Comparison of ENCODE assay signal across 20 mouse cellular contexts in the genomic region with DNA sequence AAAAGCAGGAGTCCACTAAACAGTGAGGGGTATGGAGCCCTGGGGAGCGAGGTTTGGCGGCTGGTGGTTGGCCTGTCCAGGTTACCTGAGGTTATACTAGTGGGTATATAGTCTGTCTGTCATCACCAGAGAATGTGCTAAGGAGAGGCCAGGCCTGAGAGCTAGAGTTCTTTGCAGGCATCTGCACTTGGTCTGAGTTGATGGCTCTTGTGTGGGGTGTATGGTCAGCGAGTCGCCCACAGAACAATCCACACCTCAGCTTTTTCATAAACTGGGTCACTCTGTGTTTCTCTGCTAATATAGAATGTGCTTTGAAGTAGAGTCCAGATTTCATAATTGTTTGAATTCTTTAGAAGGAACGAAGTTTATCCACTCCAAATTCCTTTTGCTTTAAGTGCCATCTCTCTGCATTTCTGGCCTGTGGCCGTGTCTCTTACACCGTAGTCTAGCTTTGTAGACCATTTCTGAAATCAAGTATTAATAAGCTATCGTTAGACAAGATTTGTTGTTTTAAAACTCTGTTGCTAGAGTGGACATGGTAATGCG. TPM values are rescaled to one million over a fixed set of nuclear protein-coding genes. Genes with fewer than 3 reads are reported as not detected.
"Had no signal": no experiment of that assay in that cellular context is flagged by ENCODE, and none has a peak within 500 bp of the region (broad histone marks: within the 10 kb centered on the region; RNA-seq: fewer than 3 reads in every experiment).

No protein-coding gene starts in this region.

- H3K27ac ChIP-seq: limb, embryonic 12.5 days; liver, embryonic 14.5 days; macrophage; midbrain, embryonic 12.5 days; neural tube, embryonic 15.5 days had no signal

- DNase-seq: kidney, adult 8-10 months; kidney, postnatal 25 days; layer of hippocampus, adult 9-11 months; layer of hippocampus, postnatal 36 days; liver; thymus, adult 18-20 months; thymus, postnatal 14 days had no signal

- H3K4me1 ChIP-seq: midbrain, embryonic 12.5 days; neural tube, embryonic 15.5 days had no signal

- H3K4me2 ChIP-seq: limb, embryonic 12.5 days; midbrain, embryonic 12.5 days; neural tube, embryonic 15.5 days had no signal

- H3K9me3 ChIP-seq: limb, embryonic 12.5 days; megakaryocyte, embryonic 14.5 days; midbrain, embryonic 12.5 days; neural tube, embryonic 15.5 days had no signal

- ATAC-seq: intestine, embryonic 16.5 days had no signal

- H3K27me3 ChIP-seq: limb, embryonic 12.5 days; megakaryocyte, embryonic 14.5 days; midbrain, embryonic 12.5 days; neural tube, embryonic 15.5 days had no signal

- H3K9ac ChIP-seq: limb, embryonic 12.5 days; liver, embryonic 14.5 days; midbrain, embryonic 12.5 days; neural tube, embryonic 15.5 days had no signal

- H3K4me3 ChIP-seq: limb, embryonic 12.5 days; megakaryocyte, embryonic 14.5 days; midbrain, embryonic 12.5 days; myocyte; neural tube, embryonic 15.5 days had no signal

RNA-seq across cellular contexts. Expression of gene Tex21, which starts 52.9 kb away (rescaled TPM):
- total RNA-seq: layer of hippocampus, postnatal 36 days; left cerebral cortex, adult 8-10 months; left cerebral cortex, postnatal 36 days; midbrain, postnatal 0 days had no signal
- polyA plus RNA-seq: limb, embryonic 12.5 days; macrophage; midbrain, embryonic 12.5 days; midbrain, postnatal 0 days; myocyte; neural tube, embryonic 11.5 days; neural tube, embryonic 15.5 days; stomach, embryonic 14.5 days had no signal
